Comparison of ENCODE assay signal across 8 mouse cellular contexts in genomic region chr9:109833088-109833412, GRCm38 (mm10). TPM values are rescaled to one million over a fixed set of nuclear protein-coding genes. Genes with fewer than 3 reads are reported as not detected.
DNase-seq lines count a peak whose midpoint lies in the region; ATAC-seq and TF ChIP-seq lines count a peak whose summit lies in the region.

No protein-coding gene starts in this region.

- DNase-seq in cerebellum, adult 2 months = no peak
- no peak for DNase-seq in cerebellum, postnatal 36 days
- no peak for DNase-seq in thymus, adult 2 months
- DNase-seq in thymus, postnatal 36 days = no peak
- no peak for DNase-seq in liver, embryonic 13.5 days
- DNase-seq in testis, postnatal 10 days (ENCODE audit: low spot score) = peak; percentile 46
- DNase-seq in spleen, adult 12 weeks (ENCODE audit: low spot score) = no peak
- DNase-seq in adrenal gland, postnatal 25 days = no peak

- ATAC-seq in liver, embryonic 13.5 days (ENCODE audit: low read depth) = no peak; the same call in 1 of the 2 replicates

- H3K9ac ChIP-seq in liver, embryonic 13.5 days = peak overlapping the region; percentile 76

- no peaks in the 10 kb centered on the region for H3K9me3 ChIP-seq in liver, embryonic 13.5 days (replicated peaks)

- no peak for TF ChIP-seq CTCF in cerebellum, adult 2 months (IDR thresholded peaks at IDR 0.05; ENCODE audit: borderline replicate concordance, insufficient read depth, low read depth, low read length)
- TF ChIP-seq CTCF in thymus, adult 2 months (IDR thresholded peaks at IDR 0.05; ENCODE audit: borderline replicate concordance, control insufficient read depth, extremely low read depth, insufficient read depth, low read length, poor library complexity) = no peak

- H3K27ac ChIP-seq in cerebellum, adult 2 months (ENCODE audit: insufficient read depth, low read length) = no peak overlapping the region
- no peak overlapping the region for H3K27ac ChIP-seq in thymus, adult 2 months (ENCODE audit: control insufficient read depth, insufficient read depth, low read length)
- H3K27ac ChIP-seq in liver, embryonic 13.5 days = no peak overlapping the region

- 0 out of 2 replicates have a peak, but pooled peaks cover 3% of the 10 kb centered on the region for H3K4me1 ChIP-seq in cerebellum, adult 2 months (ENCODE audit: control insufficient read depth, insufficient read depth, low read length)
- peaks cover 5% of the 10 kb centered on the region for H3K4me1 ChIP-seq in thymus, adult 2 months (replicated peaks; ENCODE audit: control insufficient read depth, insufficient read depth, low read length)
- peaks cover 17% of the 10 kb centered on the region for H3K4me1 ChIP-seq in liver, embryonic 13.5 days (replicated peaks)

- peak overlapping the region; percentile 89 for H3K4me2 ChIP-seq in liver, embryonic 13.5 days

- no peaks in the 10 kb centered on the region for H3K36me3 ChIP-seq in thymus, adult 2 months (ENCODE audit: control insufficient read depth, insufficient read depth, low read length)
- peaks cover 30% of the 10 kb centered on the region for H3K36me3 ChIP-seq in liver, embryonic 13.5 days

- H3K4me3 ChIP-seq in cerebellum, adult 2 months (replicated peaks; ENCODE audit: insufficient read depth, low read depth, low read length) = peak overlapping the region; percentile 75
- H3K4me3 ChIP-seq in thymus, adult 2 months (ENCODE audit: control insufficient read depth, insufficient read depth, low read length) = peak overlapping the region; percentile 92
- H3K4me3 ChIP-seq in liver, embryonic 13.5 days (replicated peaks) = peak overlapping the region; percentile 70

- no peak for TF ChIP-seq POLR2A in cerebellum, adult 2 months (IDR thresholded peaks at IDR 0.05; ENCODE audit: borderline replicate concordance, insufficient read depth, low read length)
- no peak for TF ChIP-seq POLR2A in thymus, adult 2 months (IDR thresholded peaks at IDR 0.05; ENCODE audit: control insufficient read depth, extremely low read depth, insufficient read depth, low read length, poor library complexity)

- no peaks in the 10 kb centered on the region for H3K27me3 ChIP-seq in cerebellum, adult 2 months (ENCODE audit: control insufficient read depth, insufficient read depth, low read length)
- no peaks in the 10 kb centered on the region for H3K27me3 ChIP-seq in thymus, adult 2 months (ENCODE audit: control insufficient read depth, insufficient read depth, low read length)
- H3K27me3 ChIP-seq in liver, embryonic 13.5 days = no peaks in the 10 kb centered on the region

- 4% methylated on average over 6 of the region's 6 CpGs for WGBS in cerebellum, adult 2 months
- 5% methylated on average over 6 of the region's 6 CpGs for WGBS in thymus, adult 2 months
- 6% methylated on average over 6 of the region's 6 CpGs for WGBS in liver, embryonic 13.5 days (ENCODE audit: insufficient replicate concordance)

RNA-seq across cellular contexts. Expression of gene Nme6, which starts 0.5 kb away (rescaled TPM):
- polyA plus RNA-seq in cerebellum, adult 2 months (2012; rRNA removed) = 20.7 and 21.4 TPM in 2 replicates
- polyA plus RNA-seq in thymus, adult 2 months (2012; rRNA removed) = 18.5 and 21.3 TPM in 2 replicates
- polyA plus RNA-seq in liver, embryonic 13.5 days (2015; fragmentation: Nextera tagmentation; extraction: Ambion mirVana) = 55.1 and 58.0 TPM in 2 replicates
- 23.1 and 32.1 TPM in 2 replicates for total RNA-seq in adrenal gland, postnatal 25 days (2021)

RNA-seq across cellular contexts. Expression of gene Camp, which starts 16.4 kb away (rescaled TPM):
- polyA plus RNA-seq in cerebellum, adult 2 months (2012; rRNA removed) = 0.78 and 1.5 TPM in 2 replicates
- polyA plus RNA-seq in thymus, adult 2 months (2012; rRNA removed) = 14.2 and 22.2 TPM in 2 replicates
- 39.6 and 41.2 TPM in 2 replicates for polyA plus RNA-seq in liver, embryonic 13.5 days (2015; fragmentation: Nextera tagmentation; extraction: Ambion mirVana)
- not detected in 2 replicates for total RNA-seq in adrenal gland, postnatal 25 days (2021)

RNA-seq across cellular contexts. Expression of gene Spink8, which starts 21.0 kb away (rescaled TPM):
- polyA plus RNA-seq in cerebellum, adult 2 months (2012; rRNA removed) = 0.20 and 0.33 TPM in 2 replicates
- 0.18 TPM in 1 of 2 replicates, not detected in the other for polyA plus RNA-seq in thymus, adult 2 months (2012; rRNA removed)
- not detected in 2 replicates for polyA plus RNA-seq in liver, embryonic 13.5 days (2015; fragmentation: Nextera tagmentation; extraction: Ambion mirVana)
- 15.5 and 18.3 TPM in 2 replicates for total RNA-seq in adrenal gland, postnatal 25 days (2021)

RNA-seq across cellular contexts. Expression of gene Cdc25a, which starts 42.3 kb away (rescaled TPM):
- polyA plus RNA-seq in cerebellum, adult 2 months (2012; rRNA removed) = 9.2 and 9.6 TPM in 2 replicates
- 16.6 and 21.9 TPM in 2 replicates for polyA plus RNA-seq in thymus, adult 2 months (2012; rRNA removed)
- 16.7 and 18.8 TPM in 2 replicates for polyA plus RNA-seq in liver, embryonic 13.5 days (2015; fragmentation: Nextera tagmentation; extraction: Ambion mirVana)
- 11.5 and 12.9 TPM in 2 replicates for total RNA-seq in adrenal gland, postnatal 25 days (2021)

RNA-seq across cellular contexts. Expression of gene Fbxw27, which starts 42.6 kb away (rescaled TPM):
- polyA plus RNA-seq in cerebellum, adult 2 months (2012; rRNA removed) = 0.18 TPM in 1 of 2 replicates, not detected in the other
- polyA plus RNA-seq in thymus, adult 2 months (2012; rRNA removed) = not detected in 2 replicates
- polyA plus RNA-seq in liver, embryonic 13.5 days (2015; fragmentation: Nextera tagmentation; extraction: Ambion mirVana) = not detected in 2 replicates
- not detected in 2 replicates for total RNA-seq in adrenal gland, postnatal 25 days (2021)
